Mouse (Mus musculus): ENCODE data around the gene Tmem9. TPM values are rescaled to one million over a fixed set of nuclear protein-coding genes. Genes with fewer than 3 reads are reported as not detected.

Tmem9 gene
- polyA plus RNA-seq, 1 experiment = 27.3 TPM

DNA sequence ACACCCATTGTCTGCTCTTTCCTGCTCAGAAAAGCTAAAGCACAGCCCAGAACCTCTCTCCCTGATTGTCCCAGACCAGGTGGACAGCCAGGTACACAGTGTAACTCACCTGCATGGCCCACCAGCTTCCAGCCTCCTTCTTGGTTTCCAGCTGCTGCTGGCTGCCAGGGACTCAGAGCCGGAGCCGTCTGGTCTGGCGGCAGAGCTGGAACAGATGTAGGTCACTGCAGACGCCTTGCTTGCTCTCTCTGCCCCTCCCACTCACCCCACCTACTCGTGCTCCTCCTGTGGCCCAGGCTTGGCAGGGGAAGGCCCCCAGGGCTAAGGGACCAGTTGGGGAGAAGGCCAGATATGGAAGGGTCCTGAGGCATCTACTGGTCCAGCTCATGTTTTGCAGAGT is 23.8 kb upstream of the Tmem9 start:
- H3K4me1 ChIP-seq (ENCODE audit: control insufficient read depth, insufficient read depth, insufficient read length) = no peaks in the 10 kb centered on the region
- no peaks in the 10 kb centered on the region for H3K27me3 ChIP-seq (ENCODE audit: control insufficient read depth, insufficient read depth, low read length)
- DNase-seq (ENCODE audit: low read depth in 1 of 2, low spot score in 2 of 2) = no peak
- TF ChIP-seq CTCF (IDR thresholded peaks at IDR 0.05; ENCODE audit: extremely low read depth, insufficient read depth, insufficient read length, insufficient replicate concordance) (no peak), POLR2A (IDR thresholded peaks at IDR 0.05; ENCODE audit: low read depth, low read length) (no peak)
- H3K27ac ChIP-seq (ENCODE audit: insufficient read depth, low read length) = no peak overlapping the region
- 63% methylated on average over 5 of the region's 5 CpGs for WGBS
- H3K4me3 ChIP-seq (ENCODE audit: extremely low read depth, insufficient read depth, insufficient read length) = no peak overlapping the region
- no peaks in the 10 kb centered on the region for H3K36me3 ChIP-seq (ENCODE audit: control insufficient read depth, insufficient read depth, low read length)

- Histone ChIP-seq H3K27ac (ENCODE audit: insufficient read depth, low read length) (no peak overlapping the region), H3K36me3 (ENCODE audit: control insufficient read depth, insufficient read depth, low read length) (no peaks in the 10 kb centered on the region), H3K4me1 (ENCODE audit: control insufficient read depth, insufficient read depth, insufficient read length) (no peaks in the 10 kb centered on the region), H3K4me3 (ENCODE audit: extremely low read depth, insufficient read depth, insufficient read length) (no peak overlapping the region), H3K27me3 (ENCODE audit: control insufficient read depth, insufficient read depth, low read length) (no peaks in the 10 kb centered on the region)
- no peak for DNase-seq (ENCODE audit: low read depth in 1 of 2, low spot score in 2 of 2)
- no peak for TF ChIP-seq POLR2A (IDR thresholded peaks at IDR 0.05; ENCODE audit: low read depth, low read length)
- TF ChIP-seq CTCF (IDR thresholded peaks at IDR 0.05; ENCODE audit: extremely low read depth, insufficient read depth, insufficient read length, insufficient replicate concordance) = no peak
Observed at GRCm38 (mm10) chr1:135989876-135990275, 18.1 kb upstream of the Tmem9 start.

DNA sequence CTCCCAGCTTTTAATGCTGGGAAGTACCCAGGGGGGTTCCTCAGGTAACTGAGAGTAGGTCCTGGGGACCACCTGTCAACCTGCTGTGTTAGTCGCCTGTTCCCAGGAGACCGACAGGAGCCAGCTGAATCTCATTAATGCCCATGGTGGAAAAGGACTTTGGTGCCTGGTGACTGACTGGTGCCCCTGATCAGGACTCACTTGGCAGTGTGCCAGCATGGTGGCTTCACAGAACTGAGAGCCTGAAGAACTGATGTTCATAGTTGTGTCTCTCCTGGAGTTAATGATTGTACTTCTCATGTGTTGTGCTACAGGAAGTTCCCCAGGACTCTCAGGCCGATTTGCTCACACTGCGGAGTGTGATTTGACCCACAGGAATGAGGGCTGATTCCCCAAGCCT is 14.5 kb upstream of the Tmem9 start:
- DNase-seq (ENCODE audit: low read depth in 1 of 2, low spot score in 2 of 2) = no peak

GRCm38 (mm10) chr1:135997537-135997936 is 10.4 kb upstream of the Tmem9 start:
- Histone ChIP-seq H3K36me3 (ENCODE audit: control insufficient read depth, insufficient read depth, low read length) (no peaks in the 10 kb centered on the region), H3K4me1 (ENCODE audit: control insufficient read depth, insufficient read depth, insufficient read length) (no peaks in the 10 kb centered on the region), H3K27ac (ENCODE audit: insufficient read depth, low read length) (no peak overlapping the region), H3K27me3 (ENCODE audit: control insufficient read depth, insufficient read depth, low read length) (no peaks in the 10 kb centered on the region), H3K4me3 (ENCODE audit: extremely low read depth, insufficient read depth, insufficient read length) (no peak overlapping the region)
- WGBS = 80% methylated on average over 7 of the region's 7 CpGs
- no peak for DNase-seq (ENCODE audit: low read depth in 1 of 2, low spot score in 2 of 2)
- TF ChIP-seq POLR2A (IDR thresholded peaks at IDR 0.05; ENCODE audit: low read depth, low read length) = no peak
- no peak for TF ChIP-seq CTCF (IDR thresholded peaks at IDR 0.05; ENCODE audit: extremely low read depth, insufficient read depth, insufficient read length, insufficient replicate concordance)

More for the DNA sequence above, 14.5 kb upstream of the Tmem9 start:
- TF ChIP-seq CTCF (IDR thresholded peaks at IDR 0.05; ENCODE audit: extremely low read depth, insufficient read depth, insufficient read length, insufficient replicate concordance) (no peak), POLR2A (IDR thresholded peaks at IDR 0.05; ENCODE audit: low read depth, low read length) (no peak)
- Histone ChIP-seq H3K27me3 (ENCODE audit: control insufficient read depth, insufficient read depth, low read length) (no peaks in the 10 kb centered on the region), H3K4me1 (ENCODE audit: control insufficient read depth, insufficient read depth, insufficient read length) (no peaks in the 10 kb centered on the region), H3K27ac (ENCODE audit: insufficient read depth, low read length) (no peak overlapping the region), H3K4me3 (ENCODE audit: extremely low read depth, insufficient read depth, insufficient read length) (no peak overlapping the region), H3K36me3 (ENCODE audit: control insufficient read depth, insufficient read depth, low read length) (no peaks in the 10 kb centered on the region)
- 79% methylated on average over 4 of the region's 4 CpGs for WGBS

DNA sequence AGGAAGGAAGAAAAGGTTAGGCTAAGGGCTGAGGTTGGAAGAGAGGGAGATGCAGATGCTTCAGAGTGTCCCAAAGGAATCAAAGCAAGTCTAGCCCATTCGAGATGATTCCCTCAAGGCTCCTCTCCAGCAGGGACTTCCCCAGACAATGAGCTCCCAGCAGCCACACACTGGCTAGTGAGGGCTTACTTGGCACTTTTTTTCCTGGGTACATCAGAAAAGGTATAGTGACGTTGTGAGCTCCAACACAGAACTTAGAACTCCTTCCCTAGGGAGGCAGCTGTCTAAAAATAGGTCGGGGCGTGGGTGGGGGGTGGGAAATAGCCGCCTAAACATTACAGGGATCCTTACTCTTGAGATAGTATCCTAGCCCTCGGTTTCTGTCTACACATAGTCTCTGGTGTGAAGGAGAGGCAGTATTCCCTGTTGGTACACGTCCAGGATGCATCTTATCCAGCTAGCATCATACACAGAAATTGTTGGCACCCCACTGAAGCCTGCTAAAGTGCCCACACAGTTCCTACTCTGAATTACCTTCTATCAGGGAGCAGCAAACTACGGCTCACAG is 8.1 kb upstream of the Tmem9 start:
- Histone ChIP-seq H3K27me3 (ENCODE audit: control insufficient read depth, insufficient read depth, low read length) (no peaks in the 10 kb centered on the region), H3K4me3 (ENCODE audit: extremely low read depth, insufficient read depth, insufficient read length) (no peak overlapping the region), H3K36me3 (ENCODE audit: control insufficient read depth, insufficient read depth, low read length) (no peaks in the 10 kb centered on the region), H3K4me1 (ENCODE audit: control insufficient read depth, insufficient read depth, insufficient read length) (no peaks in the 10 kb centered on the region), H3K27ac (ENCODE audit: insufficient read depth, low read length) (no peak overlapping the region)
- TF ChIP-seq POLR2A (IDR thresholded peaks at IDR 0.05; ENCODE audit: low read depth, low read length) = no peak
- no peak for TF ChIP-seq CTCF (IDR thresholded peaks at IDR 0.05; ENCODE audit: extremely low read depth, insufficient read depth, insufficient read length, insufficient replicate concordance)
- 76% methylated on average over 8 of the region's 8 CpGs for whole genome bisulfite sequencing
- DNase-seq (ENCODE audit: low read depth in 1 of 2, low spot score in 2 of 2) = no peak

GRCm38 (mm10) chr1:136001438-136001837 is 6.5 kb upstream of the Tmem9 start:
- WGBS = 97% methylated on average over 2 of the region's 2 CpGs
- no peak for DNase-seq (ENCODE audit: low read depth in 1 of 2, low spot score in 2 of 2)
- Histone ChIP-seq H3K36me3 (ENCODE audit: control insufficient read depth, insufficient read depth, low read length) (no peaks in the 10 kb centered on the region), H3K27me3 (ENCODE audit: control insufficient read depth, insufficient read depth, low read length) (no peaks in the 10 kb centered on the region), H3K4me1 (ENCODE audit: control insufficient read depth, insufficient read depth, insufficient read length) (no peaks in the 10 kb centered on the region), H3K4me3 (ENCODE audit: extremely low read depth, insufficient read depth, insufficient read length) (no peak overlapping the region), H3K27ac (ENCODE audit: insufficient read depth, low read length) (no peak overlapping the region)
- TF ChIP-seq POLR2A (IDR thresholded peaks at IDR 0.05; ENCODE audit: low read depth, low read length) (no peak), CTCF (IDR thresholded peaks at IDR 0.05; ENCODE audit: extremely low read depth, insufficient read depth, insufficient read length, insufficient replicate concordance) (no peak)

DNA sequence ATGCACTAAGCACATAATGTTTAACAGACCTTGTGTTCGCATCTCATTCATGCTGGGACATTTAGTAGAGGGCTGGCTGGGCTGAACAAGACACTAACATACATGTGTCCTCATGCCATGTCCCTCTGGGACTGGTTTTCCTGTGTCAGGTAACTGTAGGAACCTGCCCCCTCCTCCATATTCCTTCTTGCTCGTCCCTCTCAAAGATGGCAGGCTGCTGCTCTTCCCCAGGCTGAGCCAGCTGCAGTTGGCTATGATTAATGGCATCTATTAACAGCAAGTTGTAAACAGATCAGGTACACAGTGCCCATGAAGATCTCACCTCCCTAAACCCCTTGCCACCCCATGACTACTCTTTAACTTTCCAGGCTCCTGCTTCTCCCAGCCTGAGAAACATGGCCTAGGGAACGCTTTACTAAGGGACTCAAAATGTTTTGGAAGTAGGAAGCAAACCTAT is 1.6 kb upstream of the Tmem9 start, which contains the start of gene Igfn1:
Igfn1 (minus strand) TSS at position 51 of the 457 bp plus-strand sequence.
- no peak within 1 kb of the TSS for H3K4me3 ChIP-seq (ENCODE audit: extremely low read depth, insufficient read depth, insufficient read length)
- H3K27ac ChIP-seq (ENCODE audit: insufficient read depth, low read length) = no peak within 1 kb of the TSS
- no peaks in the 10 kb centered on the region for H3K36me3 ChIP-seq (ENCODE audit: control insufficient read depth, insufficient read depth, low read length)
- no peak for TF ChIP-seq POLR2A (IDR thresholded peaks at IDR 0.05; ENCODE audit: low read depth, low read length)
- TF ChIP-seq CTCF (IDR thresholded peaks at IDR 0.05; ENCODE audit: extremely low read depth, insufficient read depth, insufficient read length, insufficient replicate concordance) = no peak
- H3K4me1 ChIP-seq (ENCODE audit: control insufficient read depth, insufficient read depth, insufficient read length) = peaks cover 2% of the 10 kb centered on the region; the same call in 1 of the 2 replicates
- 82% methylated on average over 3 of the region's 3 CpGs for WGBS
- peaks cover 7% of the 10 kb centered on the region for H3K27me3 ChIP-seq (ENCODE audit: control insufficient read depth, insufficient read depth, low read length)
- no peak for DNase-seq (ENCODE audit: low read depth in 1 of 2, low spot score in 2 of 2)
